Mouse (Mus musculus) neural tube, embryonic 12.5 days (tissue): ENCODE measurements at regions not wholly inside any gene's neighbourhood (a gene's known extent, or its start where the extent isn't known, plus 50 kb on each side); places are given as distances from the start of the nearest gene placed in this dataset.

ENCODE experiments used
- ATAC-seq: fragments of 200-750 bp; cut with Nextera tagmentation; 2 replicates; pipeline ENCODE4 v1.8.0; 2017; ENCODE audit warnings: low read depth, mild to moderate bottlenecking, moderate TSS enrichment, moderate library complexity; ENCODE audit not compliant: low FRiP score
- H3K27ac ChIP-seq: fragments of 300-500 bp; sonication (generic); 2 replicates; pipeline ENCODE4 v1.5.1; 2016
- H3K27me3 ChIP-seq: fragments of 300-500 bp; sonication (generic); replicated peaks from 2 replicates; pipeline ENCODE4 v1.6.1; 2016; ENCODE audit warnings: mild to moderate bottlenecking
- H3K36me3 ChIP-seq: fragments of 300-500 bp; sonication (generic); 2 replicates; pipeline ENCODE4 v1.6.1; 2016; ENCODE audit warnings: mild to moderate bottlenecking
- H3K4me1 ChIP-seq: fragments of 300-500 bp; sonication (generic); 2 replicates; pipeline ENCODE4 v1.6.1; 2016
- H3K4me2 ChIP-seq: fragments of 300-500 bp; sonication (generic); replicated peaks from 2 replicates; pipeline ENCODE4 v1.6.1; 2016; ENCODE audit warnings: mild to moderate bottlenecking
- H3K4me3 ChIP-seq: fragments of 300-500 bp; sonication (generic); 2 replicates; pipeline ENCODE4 v1.5.1; 2016
- H3K9ac ChIP-seq: fragments of 300-500 bp; sonication (generic); 2 replicates; pipeline ENCODE4 v1.6.1; 2016; ENCODE audit warnings: mild to moderate bottlenecking
- H3K9me3 ChIP-seq: fragments of 300-500 bp; sonication (generic); 2 replicates; pipeline ENCODE4 v1.6.1; 2016; ENCODE audit warnings: mild to moderate bottlenecking
- WGBS: fragments of 180-500 bp; shearing (Covaris S2); methylation state at CpG from one replicate; pipeline ENCODE4 v1.1.7; 2016; 5-methylcytosine and 5-hydroxymethylcytosine counted together

GRCm38 (mm10) chr1:82129700-82130275 is 103.1 kb upstream of the Gm9747 start:
- Histone ChIP-seq H3K4me3 (no peak overlapping the region), H3K36me3 (no peaks in the 10 kb centered on the region), H3K9ac (no peak overlapping the region), H3K9me3 (no peaks in the 10 kb centered on the region), H3K4me1 (no peaks in the 10 kb centered on the region), H3K27ac (no peak overlapping the region), H3K27me3 (no peaks in the 10 kb centered on the region), H3K4me2 (no peak overlapping the region)
- ATAC-seq, result no peak
- WGBS, result 38% methylated on average over 5 of the region's 5 CpGs

- Histone ChIP-seq H3K36me3 (no peaks in the 10 kb centered on the region), H3K4me3 (no peak overlapping the region), H3K9me3 (no peaks in the 10 kb centered on the region), H3K9ac (no peak overlapping the region), H3K27me3 (no peaks in the 10 kb centered on the region), H3K4me2 (no peak overlapping the region), H3K4me1 (no peaks in the 10 kb centered on the region), H3K27ac (no peak overlapping the region)
- 82% methylated on average over 6 of the region's 6 CpGs for WGBS
- ATAC-seq, result no peak
Observed at GRCm38 (mm10) chr1:82132536-82132935, 100.4 kb upstream of the Gm9747 start.

GRCm38 (mm10) chr1:82134938-82135337 is 98.0 kb upstream of the Gm9747 start:
- H3K36me3 ChIP-seq, result no peaks in the 10 kb centered on the region
- no peaks in the 10 kb centered on the region for H3K9me3 ChIP-seq
- H3K4me2 ChIP-seq, result no peak overlapping the region
- WGBS, result 93% methylated on average over 2 of the region's 2 CpGs
- no peak overlapping the region for H3K4me3 ChIP-seq
- H3K4me1 ChIP-seq, result no peaks in the 10 kb centered on the region
- H3K9ac ChIP-seq, result no peak overlapping the region
- H3K27me3 ChIP-seq, result no peaks in the 10 kb centered on the region
- no peak overlapping the region for H3K27ac ChIP-seq
- no peak for ATAC-seq

- no peaks in the 10 kb centered on the region for H3K36me3 ChIP-seq
- H3K4me2 ChIP-seq, result no peak overlapping the region
- no peak overlapping the region for H3K27ac ChIP-seq
- no peaks in the 10 kb centered on the region for H3K27me3 ChIP-seq
- no peak overlapping the region for H3K4me3 ChIP-seq
- no peaks in the 10 kb centered on the region for H3K4me1 ChIP-seq
- H3K9me3 ChIP-seq, result no peaks in the 10 kb centered on the region
- 60% methylated on average over 8 of the region's 8 CpGs for whole genome bisulfite sequencing
- no peak overlapping the region for H3K9ac ChIP-seq
- ATAC-seq, result no peak
Observed at GRCm38 (mm10) chr1:82135761-82136331, 97.1 kb upstream of the Gm9747 start.

GRCm38 (mm10) chr1:82145256-82145655 is 87.7 kb upstream of the Gm9747 start:
- no peaks in the 10 kb centered on the region for H3K9me3 ChIP-seq
- H3K4me1 ChIP-seq, result peaks cover 2% of the 10 kb centered on the region
- H3K27ac ChIP-seq, result no peak overlapping the region
- 88% methylated on average over 2 of the region's 2 CpGs for WGBS
- H3K27me3 ChIP-seq, result no peaks in the 10 kb centered on the region
- H3K4me2 ChIP-seq, result no peak overlapping the region
- H3K9ac ChIP-seq, result no peak overlapping the region
- no peak overlapping the region for H3K4me3 ChIP-seq
- ATAC-seq, result no peak
- no peaks in the 10 kb centered on the region for H3K36me3 ChIP-seq

- peak; percentile 89 for ATAC-seq
- H3K36me3 ChIP-seq, result no peaks in the 10 kb centered on the region
- WGBS, result 34% methylated on average over 13 of the region's 13 CpGs
- peaks cover 12% of the 10 kb centered on the region for H3K4me1 ChIP-seq
- H3K27ac ChIP-seq, result no peak overlapping the region
- no peaks in the 10 kb centered on the region for H3K27me3 ChIP-seq
- H3K4me3 ChIP-seq, result no peak overlapping the region
- H3K9ac ChIP-seq, result no peak overlapping the region
- H3K9me3 ChIP-seq, result no peaks in the 10 kb centered on the region
- no peak overlapping the region for H3K4me2 ChIP-seq
Observed at GRCm38 (mm10) chr1:82150219-82151128, 82.4 kb upstream of the Gm9747 start.

GRCm38 (mm10) chr1:82155961-82156360 is 77.0 kb upstream of the Gm9747 start:
- no peaks in the 10 kb centered on the region for H3K9me3 ChIP-seq
- H3K36me3 ChIP-seq, result no peaks in the 10 kb centered on the region
- ATAC-seq, result no peak
- H3K4me1 ChIP-seq, result peaks cover 3% of the 10 kb centered on the region; the same call in 1 of the 2 replicates
- no peak overlapping the region for H3K9ac ChIP-seq
- H3K27me3 ChIP-seq, result no peaks in the 10 kb centered on the region
- H3K4me3 ChIP-seq, result no peak overlapping the region
- H3K27ac ChIP-seq, result no peak overlapping the region
- no peak overlapping the region for H3K4me2 ChIP-seq

- Histone ChIP-seq H3K9me3 (no peaks in the 10 kb centered on the region), H3K4me1 (no peaks in the 10 kb centered on the region), H3K4me2 (no peak overlapping the region), H3K36me3 (no peaks in the 10 kb centered on the region), H3K27me3 (no peaks in the 10 kb centered on the region), H3K27ac (no peak overlapping the region), H3K4me3 (no peak overlapping the region), H3K9ac (no peak overlapping the region)
- no peak for ATAC-seq
- 82% methylated on average over 1 of the region's 1 CpGs for WGBS
Observed at GRCm38 (mm10) chr1:82157013-82157412, 75.9 kb upstream of the Gm9747 start.

GRCm38 (mm10) chr1:82158466-82158865 is 74.4 kb upstream of the Gm9747 start:
- Histone ChIP-seq H3K4me1 (no peaks in the 10 kb centered on the region), H3K9ac (no peak overlapping the region), H3K27ac (no peak overlapping the region), H3K4me3 (no peak overlapping the region), H3K9me3 (no peaks in the 10 kb centered on the region), H3K36me3 (no peaks in the 10 kb centered on the region), H3K4me2 (no peak overlapping the region), H3K27me3 (no peaks in the 10 kb centered on the region)
- no peak for ATAC-seq
- WGBS, result 75% methylated on average over 3 of the region's 3 CpGs

GRCm38 (mm10) chr1:82159201-82159600 is 73.7 kb upstream of the Gm9747 start:
- H3K9ac ChIP-seq, result no peak overlapping the region
- no peak overlapping the region for H3K4me3 ChIP-seq
- no peak overlapping the region for H3K4me2 ChIP-seq
- H3K9me3 ChIP-seq, result no peaks in the 10 kb centered on the region
- no peaks in the 10 kb centered on the region for H3K4me1 ChIP-seq
- no peak overlapping the region for H3K27ac ChIP-seq
- no peak for ATAC-seq
- no peaks in the 10 kb centered on the region for H3K36me3 ChIP-seq
- WGBS, result 91% methylated on average over 3 of the region's 3 CpGs
- no peaks in the 10 kb centered on the region for H3K27me3 ChIP-seq

- ATAC-seq, result no peak
- Histone ChIP-seq H3K4me2 (no peak overlapping the region), H3K9ac (no peak overlapping the region), H3K9me3 (no peaks in the 10 kb centered on the region), H3K4me1 (no peaks in the 10 kb centered on the region), H3K27me3 (no peaks in the 10 kb centered on the region), H3K27ac (no peak overlapping the region), H3K36me3 (no peaks in the 10 kb centered on the region), H3K4me3 (no peak overlapping the region)
- 86% methylated on average over 6 of the region's 6 CpGs for WGBS
Observed at GRCm38 (mm10) chr1:82162926-82163325, 70.0 kb upstream of the Gm9747 start.

GRCm38 (mm10) chr1:82168158-82168557 is 64.8 kb upstream of the Gm9747 start:
- 89% methylated on average over 4 of the region's 4 CpGs for WGBS
- H3K4me1 ChIP-seq, result no peaks in the 10 kb centered on the region
- H3K9me3 ChIP-seq, result no peaks in the 10 kb centered on the region
- H3K9ac ChIP-seq, result no peak overlapping the region
- no peaks in the 10 kb centered on the region for H3K27me3 ChIP-seq
- no peak overlapping the region for H3K4me3 ChIP-seq
- H3K4me2 ChIP-seq, result no peak overlapping the region
- no peak overlapping the region for H3K27ac ChIP-seq
- no peak for ATAC-seq
- H3K36me3 ChIP-seq, result no peaks in the 10 kb centered on the region
